Mouse (Mus musculus) neural tube, embryonic 10.5 days (tissue): ENCODE data around the gene Mmp12.
"Not testable (repeated sequence)": the region's sequence is repeated elsewhere in the genome, so short reads cannot be mapped to it uniquely, and the experiment has no call there.

Experiments used
- DNase-seq: peaks from one replicate; pipeline ENCODE4 v3.0.0-alpha.2; 2017; ENCODE audit warnings: low spot score; ENCODE audit errors: extremely low spot score

Gene Mmp12

DNA sequence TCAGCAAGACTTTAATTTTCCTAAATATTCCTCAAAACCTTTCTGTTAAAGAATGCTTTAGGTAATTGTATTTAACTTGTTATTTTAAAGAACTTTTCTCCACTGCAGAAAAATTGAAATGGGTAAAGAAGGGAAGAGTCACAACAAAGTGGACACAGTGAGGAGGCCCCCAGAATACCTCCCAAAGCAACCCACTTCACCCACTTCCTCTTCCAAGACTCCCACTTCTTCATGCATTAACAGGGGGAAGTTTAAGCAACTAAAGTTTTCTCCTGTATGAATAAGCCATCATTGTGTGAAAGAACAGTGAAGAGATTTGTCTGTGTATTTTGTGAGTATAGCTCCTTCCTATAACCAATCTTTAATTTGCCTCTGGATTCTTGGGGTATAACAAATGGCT, at the start of gene Mmp12:
Gene Mmp12, plus strand, starts transcription at position 275 of the 400 bp plus-strand sequence.
- no peak for DNase-seq

DNA sequence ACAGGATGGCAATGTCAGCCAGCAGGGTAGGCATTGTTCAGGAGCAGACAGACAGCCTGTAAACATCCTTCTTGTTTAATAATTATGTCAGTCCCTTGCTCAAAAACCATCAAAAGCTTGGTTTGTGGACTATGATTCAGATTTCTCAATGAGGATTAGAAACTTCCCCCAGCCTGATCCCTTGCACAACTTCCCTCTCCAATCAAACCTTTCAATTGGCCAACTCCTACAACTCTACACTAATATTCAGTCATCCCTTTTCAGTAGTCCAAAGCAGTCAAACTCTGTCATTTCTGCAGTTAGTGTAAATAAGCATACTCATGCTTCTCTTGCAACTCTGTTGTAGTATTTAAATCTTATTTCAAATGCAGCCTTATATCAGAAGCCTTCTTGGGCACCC, 12.3 kb upstream of the Mmp12 start:
- no peak for DNase-seq

DNA sequence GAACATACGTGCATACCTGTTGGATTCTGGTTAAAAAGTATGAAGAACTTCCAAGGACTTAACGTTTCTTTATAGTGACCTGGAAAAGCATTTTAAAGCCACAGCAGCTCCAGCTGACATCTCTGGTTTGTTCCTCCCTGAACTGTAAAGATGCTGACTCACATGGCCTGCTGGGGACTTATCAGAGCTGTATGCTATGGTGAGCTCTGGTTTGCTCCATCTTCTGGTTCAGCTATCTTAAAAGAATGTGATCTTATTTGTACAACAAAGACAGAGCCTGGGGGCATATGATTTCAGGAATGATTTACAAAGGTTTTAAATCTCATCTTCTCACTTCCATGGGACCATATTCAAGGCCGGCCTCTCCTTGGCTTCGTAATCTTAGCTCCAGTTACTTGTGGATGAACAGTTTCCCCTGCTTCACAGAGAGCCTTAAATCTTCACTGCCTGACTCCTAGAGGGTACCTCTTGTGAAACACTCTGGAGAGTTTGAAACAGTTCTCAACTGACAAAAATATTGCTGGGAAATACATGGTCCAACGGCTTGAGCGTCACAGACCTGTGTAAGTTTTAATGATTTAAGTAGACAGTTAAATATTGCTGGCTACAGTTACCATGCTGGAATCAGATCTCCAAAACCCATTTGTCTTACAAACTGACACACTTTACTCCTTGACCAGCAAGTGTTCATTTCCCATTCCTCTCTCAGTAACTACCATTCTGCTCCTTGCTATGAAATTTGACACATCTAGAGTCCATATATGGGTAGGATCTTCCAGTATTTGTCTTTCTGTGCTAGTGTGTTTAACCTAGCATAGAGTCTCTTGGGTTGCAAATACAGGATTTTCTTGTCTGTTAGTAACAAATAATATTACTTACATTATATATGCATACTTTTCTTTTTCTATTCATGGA, 8.2 kb upstream of the Mmp12 start:
- no peak for DNase-seq

DNA sequence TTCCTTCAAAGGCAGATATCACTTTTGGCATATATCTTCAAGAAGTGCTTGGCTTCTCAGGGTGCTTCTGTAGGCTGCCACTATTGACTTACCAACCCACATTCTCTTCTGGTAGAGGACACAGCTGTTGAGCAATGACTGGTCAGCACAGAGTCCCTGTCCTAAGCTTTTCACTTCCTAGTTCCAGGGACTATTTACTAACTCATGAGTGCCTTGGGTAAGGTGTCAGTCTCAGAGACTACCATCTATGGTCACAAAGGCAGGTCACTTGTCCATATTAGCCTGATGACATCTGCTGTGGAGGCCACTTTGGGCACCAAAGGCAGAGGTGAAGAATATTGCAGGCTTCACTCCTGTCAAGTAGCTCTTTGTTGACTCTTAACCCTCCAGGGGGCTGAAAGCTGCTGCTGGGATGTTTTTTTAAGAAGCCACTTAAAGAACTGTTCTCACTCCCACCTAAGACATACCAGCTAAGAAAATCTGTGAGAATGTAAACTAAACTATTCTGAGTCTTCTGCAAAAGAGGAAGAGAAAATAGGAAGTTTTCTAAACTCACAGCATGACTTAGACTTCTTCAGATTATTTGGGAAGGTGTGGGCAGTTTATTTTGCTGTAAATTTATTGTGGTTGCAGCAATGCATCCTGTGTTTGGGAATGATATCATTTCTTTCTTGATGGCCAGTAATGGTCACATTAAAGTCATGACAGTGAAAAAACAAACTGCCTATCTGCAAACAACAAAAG, 7.3 kb upstream of the Mmp12 start:
- DNase-seq = no peak

DNA sequence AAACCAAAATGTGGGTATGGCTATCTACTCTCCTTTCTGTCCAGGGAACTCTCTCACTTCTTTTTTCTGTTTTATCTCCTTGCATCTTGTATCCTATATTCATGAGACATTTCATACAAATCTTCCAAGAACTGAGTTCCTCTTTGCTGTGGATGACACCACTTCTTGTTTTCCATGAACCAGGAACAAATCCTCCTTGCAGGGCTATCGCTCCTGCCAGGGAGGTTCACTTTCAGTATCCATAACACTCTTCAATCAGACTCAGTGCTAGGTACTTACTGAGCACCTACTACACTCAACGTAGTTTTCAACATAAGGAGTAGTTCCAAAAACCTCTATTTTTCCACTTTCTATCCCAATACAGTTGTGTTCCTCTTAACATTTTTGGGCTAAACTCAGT, 1.3 kb downstream of the Mmp12 start:
- no peak for DNase-seq

DNA sequence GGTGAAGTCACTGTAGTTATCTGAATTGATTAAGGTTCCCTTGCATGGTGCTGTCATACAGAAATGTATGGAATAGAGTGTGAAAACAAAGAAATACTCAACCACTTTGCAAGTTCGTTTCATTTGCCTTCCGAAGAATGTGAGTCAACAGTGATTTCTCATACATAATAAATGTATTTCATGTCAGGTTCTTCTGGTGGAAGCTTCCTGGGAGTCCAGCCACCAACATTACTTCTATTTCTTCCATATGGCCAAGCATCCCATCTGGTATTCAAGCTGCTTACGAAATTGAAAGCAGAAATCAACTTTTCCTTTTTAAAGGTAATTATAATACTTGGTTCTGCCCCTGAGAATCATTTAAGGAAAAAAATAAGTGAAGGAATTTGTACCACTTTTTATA, 10.4 kb downstream of the Mmp12 start:
- no peak for DNase-seq

DNA sequence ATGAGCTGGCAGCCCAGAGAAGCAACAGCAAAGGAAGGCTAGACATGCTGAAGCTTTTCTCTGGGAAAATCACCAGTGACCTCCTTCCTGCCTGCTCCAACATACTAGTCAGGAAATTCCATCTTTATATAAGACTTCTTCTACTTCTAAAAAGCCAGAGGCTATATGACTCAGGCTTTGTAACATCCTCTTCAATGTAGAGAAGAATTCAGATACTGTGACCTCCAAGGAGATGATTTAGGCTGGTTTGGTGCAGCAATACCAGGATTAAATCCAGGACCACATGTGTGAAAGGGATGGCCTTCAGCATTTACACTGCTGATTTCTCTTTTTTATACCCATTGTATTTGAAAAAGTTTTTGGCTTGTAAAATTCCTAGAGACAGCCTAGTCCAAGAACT, 43.8 kb downstream of the Mmp12 start, which contains the start of gene Mmp1b:
Gene Mmp1b, minus strand, starts transcription at position 101 of the 400 bp plus-strand sequence.
- no peak for DNase-seq

DNA sequence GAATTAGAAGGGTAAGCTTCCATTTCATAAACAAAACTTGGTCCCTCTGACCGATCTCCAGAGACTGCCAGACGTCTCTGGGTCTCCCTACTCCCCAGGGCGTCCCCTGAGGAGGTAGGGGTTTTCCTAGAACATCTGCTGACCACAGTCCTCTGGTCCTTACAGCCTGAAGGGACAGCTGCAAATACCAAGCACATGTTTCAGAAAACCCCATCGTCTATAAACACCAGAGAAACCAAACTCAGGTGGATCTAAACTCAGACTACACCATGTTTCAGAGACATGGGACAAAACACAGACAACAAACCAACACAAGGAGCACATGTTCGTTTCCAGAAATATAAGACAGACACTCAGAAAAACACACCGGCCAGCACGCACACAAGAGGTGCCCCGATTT, 52.4 kb downstream of the Mmp12 start:
- DNase-seq = not testable (repeated sequence)
